In genomic region chr1:65229768-65230167, GRCm38 (mm10) we compare ENCODE assay signal across 20 mouse cellular contexts. TPM values are rescaled to one million over a fixed set of nuclear protein-coding genes. Genes with fewer than 3 reads are reported as not detected.
"Had no signal": no experiment of that assay in that cellular context is flagged by ENCODE, and none has a peak within 500 bp of the region (broad histone marks: within the 10 kb centered on the region; RNA-seq: fewer than 3 reads in every experiment).

No protein-coding gene starts in this region.

RNA-seq across cellular contexts. Expression of gene Pth2r, which starts 52.1 kb away (rescaled TPM):
- total RNA-seq: liver, adult 2 months; megakaryocyte progenitor cell, adult 5-6 weeks; megakaryocyte, adult 5-6 weeks; megakaryocyte-erythroid progenitor cell, adult 5-6 weeks; monocyte, adult 5-6 weeks had no signal
- polyA plus RNA-seq: limb, embryonic 10.5 days; limb, embryonic 11.5 days; limb, embryonic 12.5 days; liver, adult 2 months; liver, embryonic 11.5 days; liver, embryonic 12.5 days; liver, embryonic 13.5 days; liver, embryonic 14.5 days; liver, embryonic 15.5 days; liver, embryonic 16.5 days; lung, adult 2 months; lung, embryonic 14.5 days; lung, embryonic 15.5 days; lung, embryonic 16.5 days; lung, postnatal 0 days; midbrain, embryonic 11.5 days had no signal
